Mouse (Mus musculus): ENCODE data around the gene Tagln. TPM values are rescaled to one million over a fixed set of nuclear protein-coding genes. Genes with fewer than 3 reads are reported as not detected.

The Tagln gene
- polyA plus RNA-seq, 1 experiment from 2014 or later = 10.1 TPM

- WGBS = 88% methylated on average over 5 of the region's 5 CpGs
- no peaks in the 10 kb centered on the region for H3K4me1 ChIP-seq
- no peak overlapping the region for H3K9ac ChIP-seq
- H3K36me3 ChIP-seq = peaks cover 79% of the 10 kb centered on the region
- no peak overlapping the region for H3K4me2 ChIP-seq (replicated peaks)
- no peak overlapping the region for H3K27ac ChIP-seq
- no peak for ATAC-seq (ENCODE audit: low FRiP score, low read depth)
- no peaks in the 10 kb centered on the region for H3K9me3 ChIP-seq
- H3K4me3 ChIP-seq = no peak overlapping the region
- no peaks in the 10 kb centered on the region for H3K27me3 ChIP-seq (replicated peaks)
Observed at GRCm38 (mm10) chr9:45917041-45917934, 18.6 kb downstream of the Tagln start.

GRCm38 (mm10) chr9:45915659-45916058 lies 20.2 kb downstream of the Tagln start:
- H3K9me3 ChIP-seq = no peaks in the 10 kb centered on the region
- H3K27ac ChIP-seq = no peak overlapping the region
- no peak overlapping the region for H3K4me2 ChIP-seq (replicated peaks)
- no peak for ATAC-seq (ENCODE audit: low FRiP score, low read depth)
- no peak overlapping the region for H3K9ac ChIP-seq
- no peaks in the 10 kb centered on the region for H3K27me3 ChIP-seq (replicated peaks)
- H3K36me3 ChIP-seq = peaks cover 80% of the 10 kb centered on the region
- no peak overlapping the region for H3K4me3 ChIP-seq
- 90% methylated on average over 2 of the region's 2 CpGs for WGBS
- no peaks in the 10 kb centered on the region for H3K4me1 ChIP-seq

GRCm38 (mm10) chr9:45911673-45912072 lies 24.2 kb downstream of the Tagln start:
- no peaks in the 10 kb centered on the region for H3K9me3 ChIP-seq
- no peak overlapping the region for H3K27ac ChIP-seq
- no peak overlapping the region for H3K9ac ChIP-seq
- peaks cover 75% of the 10 kb centered on the region for H3K36me3 ChIP-seq
- H3K4me2 ChIP-seq (replicated peaks) = no peak overlapping the region
- peaks cover 9% of the 10 kb centered on the region for H3K4me1 ChIP-seq
- WGBS = 87% methylated on average over 1 of the region's 1 CpGs
- no peaks in the 10 kb centered on the region for H3K27me3 ChIP-seq (replicated peaks)
- no peak overlapping the region for H3K4me3 ChIP-seq
- no peak for ATAC-seq (ENCODE audit: low FRiP score, low read depth)

GRCm38 (mm10) chr9:45910995-45911394 lies 24.9 kb downstream of the Tagln start:
- H3K4me1 ChIP-seq = peaks cover 9% of the 10 kb centered on the region
- no peak overlapping the region for H3K27ac ChIP-seq
- peaks cover 68% of the 10 kb centered on the region for H3K36me3 ChIP-seq
- H3K4me2 ChIP-seq (replicated peaks) = no peak overlapping the region
- H3K9me3 ChIP-seq = no peaks in the 10 kb centered on the region
- 93% methylated on average over 3 of the region's 3 CpGs for WGBS
- no peak overlapping the region for H3K4me3 ChIP-seq
- H3K27me3 ChIP-seq (replicated peaks) = no peaks in the 10 kb centered on the region
- ATAC-seq (ENCODE audit: low FRiP score, low read depth) = no peak
- no peak overlapping the region for H3K9ac ChIP-seq

- WGBS = under 1% methylated on average over 19 of the region's 19 CpGs
- Histone ChIP-seq H3K4me3 (peak overlapping the region; percentile 96), H3K36me3 (peaks cover 44% of the 10 kb centered on the region), H3K9me3 (no peaks in the 10 kb centered on the region), H3K4me1 (peaks cover 23% of the 10 kb centered on the region), H3K27ac (0 out of 2 replicates have a peak overlapping the region, but pooled peaks have one; percentile 86), H3K4me2 (replicated peaks) (peak overlapping the region; percentile 86), H3K9ac (peak overlapping the region; percentile 96), H3K27me3 (replicated peaks) (no peaks in the 10 kb centered on the region)
- peak; percentile 46; the same call in 1 of the 2 replicates for ATAC-seq (ENCODE audit: low FRiP score, low read depth)
Observed at GRCm38 (mm10) chr9:45907078-45907428, 28.8 kb downstream of the Tagln start.

GRCm38 (mm10) chr9:45906355-45907077 lies 29.3 kb downstream of the Tagln start, which contains the start of the genes Pcsk7 and Rnf214:
TSS of gene Pcsk7 (plus strand) at chr9:45906497.
TSS of gene Rnf214 (minus strand) at chr9:45906911.
- Histone ChIP-seq H3K4me2 (replicated peaks) (peak within 1 kb of the TSS; percentile 86), H3K27me3 (replicated peaks) (no peaks in the 10 kb centered on the region), H3K4me3 (peak within 1 kb of the TSS; percentile 96), H3K9me3 (no peaks in the 10 kb centered on the region), H3K9ac (peak within 1 kb of the TSS; percentile 96), H3K36me3 (peaks cover 44% of the 10 kb centered on the region), H3K4me1 (peaks cover 23% of the 10 kb centered on the region), H3K27ac (peak within 1 kb of the TSS; percentile 86)
- under 1% methylated on average over 76 of the region's 80 CpGs for WGBS
- ATAC-seq (ENCODE audit: low FRiP score, low read depth) = peak; percentile 94

- WGBS = under 1% methylated on average over 22 of the region's 27 CpGs
- peak overlapping the region; percentile 86 for H3K27ac ChIP-seq
- peak; percentile 54 for ATAC-seq (ENCODE audit: low FRiP score, low read depth)
Observed at GRCm38 (mm10) chr9:45905811-45906237, 30.0 kb downstream of the Tagln start.

GRCm38 (mm10) chr9:45905196-45905595 lies 30.7 kb downstream of the Tagln start:
- ATAC-seq (ENCODE audit: low FRiP score, low read depth) = no peak
- 55% methylated on average over 4 of the region's 4 CpGs for WGBS
- Histone ChIP-seq H3K4me1 (peaks cover 23% of the 10 kb centered on the region), H3K27me3 (replicated peaks) (no peaks in the 10 kb centered on the region), H3K27ac (no peak overlapping the region), H3K4me2 (replicated peaks) (peak overlapping the region; percentile 86), H3K9me3 (no peaks in the 10 kb centered on the region), H3K36me3 (peaks cover 32% of the 10 kb centered on the region), H3K4me3 (peak overlapping the region; percentile 96), H3K9ac (peak overlapping the region; percentile 96; the same call in 1 of the 2 replicates)

More at GRCm38 (mm10) chr9:45905811-45906237, 30.0 kb downstream of the Tagln start:
- H3K9me3 ChIP-seq = no peaks in the 10 kb centered on the region
- H3K9ac ChIP-seq = peak overlapping the region; percentile 96
- peaks cover 23% of the 10 kb centered on the region for H3K4me1 ChIP-seq
- H3K4me2 ChIP-seq (replicated peaks) = peak overlapping the region; percentile 86
- H3K4me3 ChIP-seq = peak overlapping the region; percentile 96
- H3K27me3 ChIP-seq (replicated peaks) = no peaks in the 10 kb centered on the region
- peaks cover 38% of the 10 kb centered on the region for H3K36me3 ChIP-seq

- no peak overlapping the region for H3K27ac ChIP-seq
- no peak for ATAC-seq (ENCODE audit: low FRiP score, low read depth)
- no peak overlapping the region for H3K4me2 ChIP-seq (replicated peaks)
- no peak overlapping the region for H3K9ac ChIP-seq
- no peaks in the 10 kb centered on the region for H3K27me3 ChIP-seq (replicated peaks)
- H3K4me3 ChIP-seq = no peak overlapping the region
- H3K9me3 ChIP-seq = no peaks in the 10 kb centered on the region
- peaks cover 83% of the 10 kb centered on the region for H3K36me3 ChIP-seq
- H3K4me1 ChIP-seq = no peaks in the 10 kb centered on the region
Observed at GRCm38 (mm10) chr9:45893681-45894080, 42.2 kb downstream of the Tagln start.

Small RNAs within 50 kb of the gene (microRNA-seq; reads per million reads assigned to microRNA genes)
- not detected for gene Mir7087

Other genes with a start within 250 kb of the Tagln start
- gene Cep164, start 107.4 kb downstream of the Tagln start, polyA plus RNA-seq (2016; fragmentation: Nextera tagmentation; extraction: Ambion mirVana) = 16.3 and 18.0 TPM in 2 replicates
- gene Bace1, start 97.5 kb downstream of the Tagln start, polyA plus RNA-seq (2016; fragmentation: Nextera tagmentation; extraction: Ambion mirVana) = 40.6 and 41.6 TPM in 2 replicates
- 27.5 and 28.3 TPM in 2 replicates for gene Pcsk7, start 29.6 kb downstream of the Tagln start, polyA plus RNA-seq (2016; fragmentation: Nextera tagmentation; extraction: Ambion mirVana)
- gene Rnf214, start 29.1 kb downstream of the Tagln start, polyA plus RNA-seq (2016; fragmentation: Nextera tagmentation; extraction: Ambion mirVana) = 81.9 and 94.9 TPM in 2 replicates
- gene Sidt2, start 19.2 kb upstream of the Tagln start, polyA plus RNA-seq (2016; fragmentation: Nextera tagmentation; extraction: Ambion mirVana) = 41.2 and 42.1 TPM in 2 replicates
- gene Pafah1b2, start 76.6 kb upstream of the Tagln start, polyA plus RNA-seq (2016; fragmentation: Nextera tagmentation; extraction: Ambion mirVana) = 326 and 329 TPM in 2 replicates
- gene Sik3, start 76.8 kb upstream of the Tagln start, polyA plus RNA-seq (2016; fragmentation: Nextera tagmentation; extraction: Ambion mirVana) = 13.2 and 13.8 TPM in 2 replicates